Mouse (Mus musculus): ENCODE data around the gene Gm10073. TPM values are rescaled to one million over a fixed set of nuclear protein-coding genes. Genes with fewer than 3 reads are reported as not detected.

The Gm10073 gene
- polyA plus RNA-seq, 1 experiment: 9.8 TPM

DNA sequence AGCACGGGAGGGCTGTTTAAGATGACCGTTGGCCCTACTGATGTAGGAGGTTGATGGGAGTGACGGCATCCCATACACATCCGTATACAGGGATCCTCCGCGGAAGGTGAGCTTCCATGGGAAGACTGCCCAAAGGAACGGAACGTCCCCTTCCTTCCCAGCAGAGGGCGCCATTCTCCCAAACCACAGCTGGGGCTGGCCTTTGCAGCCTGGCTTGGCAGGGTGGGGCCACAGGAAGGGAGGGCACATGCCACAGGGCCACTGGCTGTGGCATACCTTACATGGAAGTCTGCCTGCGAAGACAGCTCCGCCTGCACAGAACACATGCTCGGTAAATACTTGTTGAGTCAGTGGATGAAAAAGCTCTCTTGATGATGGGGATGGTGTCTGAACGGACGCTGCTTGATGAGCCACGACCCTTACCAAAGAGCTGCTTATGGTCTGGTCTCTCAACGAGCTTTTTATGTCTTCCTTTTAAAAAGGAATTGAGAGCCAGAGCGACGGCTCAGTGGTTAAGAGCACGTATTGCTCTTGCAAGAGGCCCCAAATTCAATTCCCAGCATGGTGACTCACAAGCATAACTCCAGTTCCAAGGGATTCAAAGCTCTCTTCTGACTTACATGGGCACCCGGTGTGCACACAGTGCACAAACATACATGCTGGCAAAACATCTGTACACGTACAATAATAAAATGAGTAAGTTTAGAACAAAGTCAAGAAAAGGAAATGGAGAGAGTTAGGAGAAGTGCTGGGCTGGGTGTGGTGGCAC lies 12.0 kb downstream of the Gm10073 start:
- Histone ChIP-seq H3K36me3 (ENCODE audit: control insufficient read depth, insufficient read depth, low read length) (no peaks in the 10 kb centered on the region), H3K4me1 (ENCODE audit: control insufficient read depth, insufficient read depth, low read length) (peaks cover 21% of the 10 kb centered on the region), H3K4me3 (ENCODE audit: control insufficient read depth, low read depth, low read length) (peak overlapping the region; percentile 91), H3K27ac (ENCODE audit: control insufficient read depth, insufficient read depth, low read depth, low read length) (peak overlapping the region; percentile 94), H3K27me3 (ENCODE audit: control insufficient read depth, insufficient read depth, low read length) (no peaks in the 10 kb centered on the region)
- TF ChIP-seq CTCF (IDR thresholded peaks at IDR 0.05; ENCODE audit: control insufficient read depth, insufficient read depth, insufficient replicate concordance, low read depth, low read length): peak; percentile 99
- no peak; the same call in 1 of the 2 replicates for TF ChIP-seq POLR2A (IDR thresholded peaks at IDR 0.05; ENCODE audit: control insufficient read depth, low read depth, low read length)

DNA sequence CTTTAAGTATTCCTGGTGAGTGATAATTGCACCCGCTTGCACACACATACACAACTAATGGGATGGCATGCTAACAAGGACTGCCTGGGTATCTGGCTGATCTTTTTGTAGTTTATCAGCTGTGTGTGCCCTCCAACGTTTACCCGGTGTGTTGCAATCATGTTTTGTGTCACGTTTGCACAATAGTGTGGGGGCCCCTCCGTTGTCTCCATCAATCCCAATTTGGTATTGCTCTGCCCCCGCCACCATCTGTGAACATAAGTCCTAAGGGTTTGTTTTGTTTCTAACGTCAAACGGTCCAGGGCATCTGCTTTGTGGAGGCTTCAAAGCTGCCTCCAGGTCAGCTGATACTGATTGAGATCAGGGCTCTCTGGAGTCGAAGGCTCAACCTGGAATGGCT lies 13.4 kb downstream of the Gm10073 start:
- Histone ChIP-seq H3K36me3 (ENCODE audit: control insufficient read depth, insufficient read depth, low read length) (no peaks in the 10 kb centered on the region), H3K4me3 (ENCODE audit: control insufficient read depth, low read depth, low read length) (peak overlapping the region; percentile 91), H3K27ac (ENCODE audit: control insufficient read depth, insufficient read depth, low read depth, low read length) (peak overlapping the region; percentile 94), H3K4me1 (ENCODE audit: control insufficient read depth, insufficient read depth, low read length) (peaks cover 21% of the 10 kb centered on the region), H3K27me3 (ENCODE audit: control insufficient read depth, insufficient read depth, low read length) (no peaks in the 10 kb centered on the region)
- TF ChIP-seq CTCF (IDR thresholded peaks at IDR 0.05; ENCODE audit: control insufficient read depth, insufficient read depth, insufficient replicate concordance, low read depth, low read length) (no peak), POLR2A (IDR thresholded peaks at IDR 0.05; ENCODE audit: control insufficient read depth, low read depth, low read length) (no peak)

DNA sequence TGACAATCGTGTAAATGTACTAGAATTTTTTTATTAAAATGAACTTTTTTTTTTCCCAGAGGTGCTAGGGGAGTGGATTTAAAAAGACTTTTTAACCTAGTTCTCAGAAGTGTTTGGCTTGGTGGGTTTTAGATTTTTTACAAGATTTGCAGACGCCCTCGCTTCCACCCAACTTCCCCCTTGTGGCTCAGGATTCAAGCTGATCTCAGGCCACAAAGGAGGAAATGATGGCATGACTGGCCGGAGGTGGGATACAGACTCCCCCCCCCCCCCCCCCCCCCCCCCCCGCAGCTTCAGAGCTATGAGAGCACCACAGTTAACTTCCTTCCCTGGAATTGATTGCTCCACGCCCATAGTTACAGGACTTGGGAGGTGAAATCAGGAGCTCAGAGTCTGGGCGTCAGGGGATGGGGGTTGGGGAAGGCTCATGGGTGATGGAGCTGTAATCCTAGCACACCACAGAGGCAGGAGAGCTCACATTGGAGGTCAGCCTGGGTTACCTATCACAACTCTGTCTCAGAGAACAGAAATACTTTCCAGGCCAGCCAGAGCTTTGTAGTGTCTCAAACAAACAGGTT lies 17.1 kb downstream of the Gm10073 start:
- H3K27me3 ChIP-seq (ENCODE audit: control insufficient read depth, insufficient read depth, low read length): no peaks in the 10 kb centered on the region
- H3K4me1 ChIP-seq (ENCODE audit: control insufficient read depth, insufficient read depth, low read length): peaks cover 14% of the 10 kb centered on the region
- no peak overlapping the region for H3K27ac ChIP-seq (ENCODE audit: control insufficient read depth, insufficient read depth, low read depth, low read length)
- no peaks in the 10 kb centered on the region for H3K36me3 ChIP-seq (ENCODE audit: control insufficient read depth, insufficient read depth, low read length)
- TF ChIP-seq CTCF (IDR thresholded peaks at IDR 0.05; ENCODE audit: control insufficient read depth, insufficient read depth, insufficient replicate concordance, low read depth, low read length) (no peak), POLR2A (IDR thresholded peaks at IDR 0.05; ENCODE audit: control insufficient read depth, low read depth, low read length) (no peak)
- H3K4me3 ChIP-seq (ENCODE audit: control insufficient read depth, low read depth, low read length): no peak overlapping the region

DNA sequence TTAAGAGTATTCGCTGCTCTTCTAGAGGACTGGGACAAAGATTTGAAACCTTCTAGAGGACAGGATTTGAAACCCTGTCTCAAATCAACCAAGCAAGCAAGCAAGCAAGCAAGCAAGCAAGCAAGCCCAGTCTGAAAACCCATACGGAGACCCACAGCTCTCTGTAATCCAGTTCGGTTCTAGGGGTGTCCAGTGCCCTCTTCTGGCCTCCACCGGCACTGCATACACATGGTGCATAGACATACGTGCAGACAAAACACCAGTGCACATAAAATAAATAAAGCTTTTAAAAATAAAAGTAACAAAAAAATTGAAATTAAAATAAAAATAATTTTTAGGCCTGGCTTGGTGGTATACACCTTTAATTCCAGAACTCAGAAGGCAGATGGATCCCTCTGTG lies 19.2 kb downstream of the Gm10073 start:
- no peak overlapping the region for H3K27ac ChIP-seq (ENCODE audit: control insufficient read depth, insufficient read depth, low read depth, low read length)

DNA sequence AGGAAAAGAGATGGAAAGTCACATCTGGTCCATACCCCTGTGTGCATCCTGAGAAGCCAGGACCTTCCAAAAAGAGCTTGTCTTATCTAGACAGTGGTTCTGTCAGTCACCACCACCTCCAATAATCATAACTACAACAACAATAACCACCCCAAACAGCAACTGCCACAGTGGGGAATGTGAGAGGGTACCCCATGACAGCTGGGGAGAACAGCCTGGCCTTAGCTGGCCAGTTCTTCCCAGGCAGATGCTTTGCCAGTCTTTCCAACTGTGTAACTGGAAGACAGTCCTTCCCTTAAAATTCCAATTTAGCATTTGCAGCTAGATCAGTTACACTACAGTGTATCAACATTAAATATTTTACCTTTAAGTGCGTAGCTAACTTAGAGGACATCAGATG lies 22.4 kb downstream of the Gm10073 start:
- Histone ChIP-seq H3K4me1 (ENCODE audit: control insufficient read depth, insufficient read depth, low read length) (no peaks in the 10 kb centered on the region), H3K27me3 (ENCODE audit: control insufficient read depth, insufficient read depth, low read length) (no peaks in the 10 kb centered on the region), H3K4me3 (ENCODE audit: control insufficient read depth, low read depth, low read length) (no peak overlapping the region), H3K36me3 (ENCODE audit: control insufficient read depth, insufficient read depth, low read length) (no peaks in the 10 kb centered on the region), H3K27ac (ENCODE audit: control insufficient read depth, insufficient read depth, low read depth, low read length) (no peak overlapping the region)
- TF ChIP-seq CTCF (IDR thresholded peaks at IDR 0.05; ENCODE audit: control insufficient read depth, insufficient read depth, insufficient replicate concordance, low read depth, low read length) (no peak), POLR2A (IDR thresholded peaks at IDR 0.05; ENCODE audit: control insufficient read depth, low read depth, low read length) (no peak)

More for the DNA sequence above, 19.2 kb downstream of the Gm10073 start:
- Histone ChIP-seq H3K4me1 (ENCODE audit: control insufficient read depth, insufficient read depth, low read length) (no peaks in the 10 kb centered on the region), H3K36me3 (ENCODE audit: control insufficient read depth, insufficient read depth, low read length) (no peaks in the 10 kb centered on the region), H3K27me3 (ENCODE audit: control insufficient read depth, insufficient read depth, low read length) (no peaks in the 10 kb centered on the region), H3K4me3 (ENCODE audit: control insufficient read depth, low read depth, low read length) (no peak overlapping the region)
- TF ChIP-seq CTCF (IDR thresholded peaks at IDR 0.05; ENCODE audit: control insufficient read depth, insufficient read depth, insufficient replicate concordance, low read depth, low read length) (peak; percentile 46; the same call in 1 of the 2 replicates), POLR2A (IDR thresholded peaks at IDR 0.05; ENCODE audit: control insufficient read depth, low read depth, low read length) (no peak)

DNA sequence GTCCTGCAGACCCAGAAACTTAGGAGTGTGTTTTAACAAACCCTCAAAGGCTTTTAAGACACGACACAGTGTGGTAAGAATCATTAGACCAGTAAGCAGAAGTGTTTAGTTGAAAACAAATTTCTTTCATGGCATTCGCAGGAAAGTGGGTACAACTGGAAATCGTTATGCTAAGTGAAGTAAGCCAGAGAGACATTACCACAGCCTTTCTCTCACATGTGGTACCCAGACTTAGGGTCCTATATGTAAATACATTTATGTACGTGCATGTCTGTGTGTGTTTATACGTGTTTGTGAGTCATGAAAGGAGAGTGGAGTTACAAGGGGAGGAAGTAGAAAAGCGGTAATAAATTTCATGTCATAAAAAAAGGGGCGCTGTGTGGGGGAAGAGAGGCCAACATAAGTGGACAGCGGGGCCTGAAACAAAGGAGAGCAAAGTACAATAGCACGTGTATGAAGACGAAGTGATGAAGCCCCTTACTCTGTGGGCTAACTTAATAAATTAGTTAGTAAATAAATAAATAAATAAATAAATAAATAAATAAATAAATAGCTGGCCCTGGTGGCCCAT lies 24.8 kb downstream of the Gm10073 start:
- Histone ChIP-seq H3K27me3 (ENCODE audit: control insufficient read depth, insufficient read depth, low read length) (no peaks in the 10 kb centered on the region), H3K4me1 (ENCODE audit: control insufficient read depth, insufficient read depth, low read length) (no peaks in the 10 kb centered on the region), H3K36me3 (ENCODE audit: control insufficient read depth, insufficient read depth, low read length) (no peaks in the 10 kb centered on the region), H3K4me3 (ENCODE audit: control insufficient read depth, low read depth, low read length) (no peak overlapping the region), H3K27ac (ENCODE audit: control insufficient read depth, insufficient read depth, low read depth, low read length) (no peak overlapping the region)
- no peak for TF ChIP-seq POLR2A (IDR thresholded peaks at IDR 0.05; ENCODE audit: control insufficient read depth, low read depth, low read length)

DNA sequence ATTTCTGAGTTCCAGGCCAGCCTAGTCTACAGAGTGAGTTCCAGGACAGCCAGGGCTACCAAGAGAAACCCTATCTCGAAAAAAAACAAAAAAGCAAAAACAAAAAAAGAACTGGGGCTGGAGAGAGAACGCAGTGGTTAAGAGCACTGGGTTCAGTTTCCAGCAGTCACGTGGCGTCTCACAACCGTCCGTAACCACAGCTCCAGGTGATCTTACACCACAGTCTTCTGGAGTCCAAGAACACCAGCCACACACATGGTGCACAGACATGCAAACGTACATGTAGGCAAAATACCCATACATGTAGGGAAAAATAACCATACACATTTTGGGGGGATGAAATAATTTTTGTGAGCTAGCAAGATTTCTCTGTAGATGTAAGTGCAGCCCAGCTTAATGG lies 26.5 kb downstream of the Gm10073 start:
- H3K27me3 ChIP-seq (ENCODE audit: control insufficient read depth, insufficient read depth, low read length): no peaks in the 10 kb centered on the region
- H3K27ac ChIP-seq (ENCODE audit: control insufficient read depth, insufficient read depth, low read depth, low read length): no peak overlapping the region
- TF ChIP-seq POLR2A (IDR thresholded peaks at IDR 0.05; ENCODE audit: control insufficient read depth, low read depth, low read length) (no peak), CTCF (IDR thresholded peaks at IDR 0.05; ENCODE audit: control insufficient read depth, insufficient read depth, insufficient replicate concordance, low read depth, low read length) (no peak)
- H3K36me3 ChIP-seq (ENCODE audit: control insufficient read depth, insufficient read depth, low read length): no peaks in the 10 kb centered on the region
- H3K4me3 ChIP-seq (ENCODE audit: control insufficient read depth, low read depth, low read length): no peak overlapping the region
- no peaks in the 10 kb centered on the region for H3K4me1 ChIP-seq (ENCODE audit: control insufficient read depth, insufficient read depth, low read length)

Measured in testis, adult 2 months (tissue).